Mouse (Mus musculus): ENCODE results near the gene Olfr855. TPM values are rescaled to one million over a fixed set of nuclear protein-coding genes. Genes with fewer than 3 reads are reported as not detected.

Gene Olfr855
- polyA plus RNA-seq (2015; fragmentation: Nextera tagmentation; extraction: Ambion mirVana): not detected in 2 replicates

DNA sequence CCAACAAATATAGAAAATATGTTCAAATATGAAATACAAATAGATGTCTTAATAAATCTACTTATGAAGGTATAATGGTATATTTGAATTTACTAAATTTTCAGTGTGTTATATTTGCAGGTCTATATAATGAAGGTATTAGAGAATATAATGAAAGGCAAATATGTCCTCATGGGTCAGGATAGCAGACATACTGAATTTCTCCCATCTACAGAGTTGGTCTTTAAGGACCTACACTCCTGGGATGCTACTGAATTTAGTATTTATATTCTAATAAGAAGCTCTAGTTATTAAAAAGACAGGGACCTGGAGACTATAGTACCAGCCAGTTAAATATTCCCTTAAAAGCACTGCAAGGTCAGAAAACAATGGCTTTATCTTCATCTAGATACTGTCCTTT is at the start of gene Olfr855:
Gene Olfr855 (plus strand): TSS at position 301 of the 400 bp plus-strand sequence.
- H3K9ac ChIP-seq: no peak within 1 kb of the TSS
- no peak within 1 kb of the TSS for H3K4me3 ChIP-seq (replicated peaks)
- no peaks in the 10 kb centered on the region for H3K9me3 ChIP-seq (replicated peaks)
- no peaks in the 10 kb centered on the region for H3K36me3 ChIP-seq
- H3K4me2 ChIP-seq: no peak within 1 kb of the TSS
- H3K27ac ChIP-seq: no peak within 1 kb of the TSS
- H3K4me1 ChIP-seq: no peaks in the 10 kb centered on the region
- ATAC-seq (replicated peaks; ENCODE audit: low FRiP score): no peak
- H3K27me3 ChIP-seq: no peaks in the 10 kb centered on the region

DNA sequence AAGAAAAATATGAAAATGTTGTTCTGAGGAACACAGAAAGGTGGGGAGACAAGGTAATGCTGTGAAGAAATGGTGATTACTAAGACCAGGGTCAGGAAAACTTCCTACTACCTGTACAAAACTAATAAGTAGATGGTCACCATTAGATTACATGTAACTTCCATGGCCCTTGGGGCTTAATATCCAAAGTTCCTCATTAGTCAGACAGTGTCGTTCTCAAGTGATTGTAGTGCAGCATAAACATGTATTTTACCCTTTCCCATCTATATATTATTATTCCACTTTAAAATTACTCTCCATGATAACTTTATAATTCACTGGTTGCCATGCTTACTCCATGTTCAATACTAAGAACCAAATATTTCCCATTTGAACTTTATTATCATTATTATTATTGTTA is 41.4 kb upstream of the Olfr855 start, which contains the start of gene Olfr853:
Gene Olfr853 (minus strand): TSS at position 101 of the 400 bp plus-strand sequence.
- Histone ChIP-seq H3K4me1 (no peaks in the 10 kb centered on the region), H3K4me3 (replicated peaks) (no peak within 1 kb of the TSS), H3K27me3 (no peaks in the 10 kb centered on the region), H3K36me3 (no peaks in the 10 kb centered on the region), H3K27ac (no peak within 1 kb of the TSS), H3K4me2 (no peak within 1 kb of the TSS), H3K9ac (no peak within 1 kb of the TSS), H3K9me3 (replicated peaks) (no peaks in the 10 kb centered on the region)
- ATAC-seq (replicated peaks; ENCODE audit: low FRiP score): no peak
- WGBS: 85% methylated on average over 1 of the region's 1 CpGs

DNA sequence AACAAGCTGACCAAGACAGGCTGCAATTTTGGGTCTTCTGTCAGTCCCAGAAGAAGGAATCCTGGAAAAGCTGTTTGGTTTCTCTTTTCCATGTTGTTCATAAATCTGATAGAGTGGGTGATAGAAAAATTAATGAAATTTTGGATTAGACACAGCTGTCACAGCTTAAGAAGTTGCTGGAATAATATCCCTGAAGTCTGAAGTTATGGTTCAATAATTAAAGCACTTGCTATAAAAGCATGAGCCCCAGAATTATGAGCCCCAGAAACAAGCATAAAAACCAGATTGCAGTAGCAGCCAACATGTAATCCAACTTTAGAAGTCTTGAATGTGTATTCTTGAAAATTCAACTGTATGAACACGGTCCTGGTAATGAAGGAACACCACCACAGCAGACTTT is 15.1 kb upstream of the Olfr855 start, which contains the start of gene Olfr854:
Gene Olfr854 (minus strand): TSS at position 101 of the 400 bp plus-strand sequence.
- 76% methylated on average over 1 of the region's 1 CpGs for WGBS
- no peak within 1 kb of the TSS for H3K27ac ChIP-seq

DNA sequence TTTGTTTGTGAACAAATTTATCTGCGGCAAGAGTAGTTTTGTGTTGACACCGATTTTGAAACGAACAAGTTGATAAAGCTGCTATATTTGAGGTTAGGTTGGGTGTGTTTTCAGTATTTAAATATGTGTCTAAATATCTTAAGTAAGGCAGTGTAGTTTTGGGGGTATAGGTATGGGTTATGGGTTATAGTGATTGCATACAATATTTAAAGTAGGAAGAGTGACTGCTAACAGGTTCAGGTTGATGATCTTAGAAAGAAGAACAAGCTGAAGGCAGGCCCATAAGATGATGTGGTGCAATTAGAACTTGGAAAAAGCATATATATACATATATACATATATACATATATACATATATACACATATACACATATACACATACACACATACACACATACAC is 38.9 kb downstream of the Olfr855 start:
- WGBS: over 99% methylated on average over 3 of the region's 3 CpGs
- Histone ChIP-seq H3K27me3 (no peaks in the 10 kb centered on the region), H3K27ac (no peak overlapping the region), H3K36me3 (peaks cover 17% of the 10 kb centered on the region), H3K4me1 (no peaks in the 10 kb centered on the region), H3K4me3 (replicated peaks) (no peak overlapping the region), H3K9ac (no peak overlapping the region), H3K9me3 (replicated peaks) (no peaks in the 10 kb centered on the region), H3K4me2 (no peak overlapping the region)
- no peak for ATAC-seq (replicated peaks; ENCODE audit: low FRiP score)

More for the DNA sequence above, 15.1 kb upstream of the Olfr855 start, which contains the start of gene Olfr854:
- H3K36me3 ChIP-seq: no peaks in the 10 kb centered on the region
- H3K4me2 ChIP-seq: no peak within 1 kb of the TSS
- H3K27me3 ChIP-seq: no peaks in the 10 kb centered on the region
- no peaks in the 10 kb centered on the region for H3K4me1 ChIP-seq
- H3K9me3 ChIP-seq (replicated peaks): no peaks in the 10 kb centered on the region; the same call in 1 of the 2 replicates
- H3K9ac ChIP-seq: no peak within 1 kb of the TSS
- no peak for ATAC-seq (replicated peaks; ENCODE audit: low FRiP score)
- H3K4me3 ChIP-seq (replicated peaks): no peak within 1 kb of the TSS

DNA sequence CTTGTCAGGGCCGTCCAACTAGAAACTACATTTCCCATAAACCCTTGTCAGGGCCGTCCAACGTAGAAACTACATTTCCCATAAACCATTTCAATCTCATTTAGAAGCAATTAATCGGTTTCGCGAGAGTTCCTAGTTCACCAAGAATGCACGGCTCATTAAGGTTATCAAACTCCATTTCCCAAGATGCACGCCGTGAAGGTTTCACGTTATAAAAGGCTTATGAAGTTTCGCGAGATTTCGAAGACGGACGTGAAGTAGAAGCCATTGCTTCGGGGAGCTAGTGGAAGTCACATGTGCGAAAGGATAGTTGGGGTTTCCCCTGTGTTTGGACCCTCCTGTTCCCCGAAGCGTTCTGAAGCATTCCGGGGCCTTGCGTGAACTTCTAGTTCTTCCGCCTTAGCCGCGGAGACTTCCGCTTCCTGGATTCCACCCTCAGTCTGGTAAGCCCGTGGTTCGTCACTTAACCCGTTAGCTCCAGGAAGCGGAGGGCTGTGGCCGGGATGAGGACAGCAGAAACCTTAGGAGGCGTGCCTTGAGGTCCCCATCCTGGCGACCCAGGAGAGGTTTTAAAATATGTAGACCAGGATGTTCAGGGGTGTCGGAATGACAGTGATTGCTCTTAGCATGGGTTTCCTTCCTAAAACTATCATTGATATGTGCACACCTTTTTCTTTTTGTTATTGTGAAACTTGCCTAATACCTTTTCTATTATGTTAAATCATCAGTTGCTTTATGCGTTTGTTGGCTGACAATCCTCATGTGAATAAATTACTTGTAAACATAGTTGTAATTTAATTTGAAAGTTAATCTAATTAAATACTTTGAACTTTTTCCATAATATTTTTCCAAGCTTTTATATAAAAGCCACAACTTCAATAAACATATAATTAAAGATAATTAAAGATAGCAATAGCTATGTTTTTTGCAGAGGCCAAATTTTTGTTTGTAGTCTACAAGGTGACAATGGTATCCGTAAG is 39.7 kb downstream of the Olfr855 start, which contains the start of gene Zfp317:
Gene Zfp317 (plus strand): TSS at position 260 of the 980 bp plus-strand sequence.
- Histone ChIP-seq H3K4me1 (no peaks in the 10 kb centered on the region), H3K27ac (peak within 1 kb of the TSS; percentile 96), H3K9ac (peak within 1 kb of the TSS; percentile 64), H3K27me3 (no peaks in the 10 kb centered on the region), H3K9me3 (replicated peaks) (no peaks in the 10 kb centered on the region), H3K4me3 (replicated peaks) (peak within 1 kb of the TSS; percentile 67), H3K4me2 (peak within 1 kb of the TSS; percentile 55), H3K36me3 (peaks cover 20% of the 10 kb centered on the region)
- peak; percentile 97 for ATAC-seq (replicated peaks; ENCODE audit: low FRiP score)
- 2% methylated on average over 35 of the region's 35 CpGs for WGBS

DNA sequence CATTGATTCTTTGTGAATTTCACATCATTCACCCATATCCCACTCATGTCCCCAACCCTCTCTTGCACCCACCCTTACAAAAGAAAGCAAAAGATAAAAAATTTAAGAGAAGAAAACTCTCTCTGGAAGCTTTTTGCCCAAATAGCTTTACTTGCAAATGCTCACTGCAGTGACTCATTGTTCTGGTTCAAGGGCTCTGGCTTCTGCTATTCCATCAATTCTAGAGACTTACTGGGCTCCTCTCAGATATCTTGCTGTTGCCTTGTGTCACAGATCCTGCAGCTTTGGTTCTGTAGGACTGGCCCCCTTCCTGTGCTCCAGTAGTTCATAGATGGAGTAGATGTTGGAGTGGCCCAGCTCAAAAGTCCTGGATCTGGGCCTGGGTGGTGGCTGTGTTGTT is 47.2 kb downstream of the Olfr855 start:
- Histone ChIP-seq H3K4me3 (replicated peaks) (no peak overlapping the region), H3K27ac (no peak overlapping the region), H3K9me3 (replicated peaks) (no peaks in the 10 kb centered on the region), H3K36me3 (peaks cover 35% of the 10 kb centered on the region), H3K4me1 (no peaks in the 10 kb centered on the region), H3K9ac (no peak overlapping the region), H3K27me3 (no peaks in the 10 kb centered on the region), H3K4me2 (no peak overlapping the region)
- no peak for ATAC-seq (replicated peaks; ENCODE audit: low FRiP score)

Other genes starting within 250 kb of the Olfr855 start
- not detected in 2 replicates for gene Olfr845, start 246.2 kb upstream of the Olfr855 start, polyA plus RNA-seq (2015; fragmentation: Nextera tagmentation; extraction: Ambion mirVana)
- gene Olfr846, start 218.6 kb upstream of the Olfr855 start, polyA plus RNA-seq (2015; fragmentation: Nextera tagmentation; extraction: Ambion mirVana): not detected in 2 replicates
- not detected in 2 replicates for gene Olfr847, start 203.9 kb upstream of the Olfr855 start, polyA plus RNA-seq (2015; fragmentation: Nextera tagmentation; extraction: Ambion mirVana)
- gene Olfr849, start 142.4 kb upstream of the Olfr855 start, polyA plus RNA-seq (2015; fragmentation: Nextera tagmentation; extraction: Ambion mirVana): not detected in 2 replicates
- gene Olfr850, start 104.4 kb upstream of the Olfr855 start, polyA plus RNA-seq (2015; fragmentation: Nextera tagmentation; extraction: Ambion mirVana): not detected in 2 replicates
- gene Olfr851, start 89.3 kb upstream of the Olfr855 start, polyA plus RNA-seq (2015; fragmentation: Nextera tagmentation; extraction: Ambion mirVana): not detected in 2 replicates
- gene Olfr853, start 41.5 kb upstream of the Olfr855 start, polyA plus RNA-seq (2015; fragmentation: Nextera tagmentation; extraction: Ambion mirVana): not detected in 2 replicates
- gene Olfr854, start 15.2 kb upstream of the Olfr855 start, polyA plus RNA-seq (2015; fragmentation: Nextera tagmentation; extraction: Ambion mirVana): not detected in 2 replicates
- 31.6 and 33.1 TPM in 2 replicates for gene Zfp317, start 39.5 kb downstream of the Olfr855 start, polyA plus RNA-seq (2015; fragmentation: Nextera tagmentation; extraction: Ambion mirVana)
- gene Olfr857, start 126.8 kb downstream of the Olfr855 start, polyA plus RNA-seq (2015; fragmentation: Nextera tagmentation; extraction: Ambion mirVana): not detected in 2 replicates
- not detected in 2 replicates for gene Olfr58, start 197.7 kb downstream of the Olfr855 start, polyA plus RNA-seq (2015; fragmentation: Nextera tagmentation; extraction: Ambion mirVana)
- gene Olfr859, start 222.3 kb downstream of the Olfr855 start, polyA plus RNA-seq (2015; fragmentation: Nextera tagmentation; extraction: Ambion mirVana): not detected in 2 replicates

Data from kidney, embryonic 15.5 days (tissue).